Mouse (Mus musculus) forebrain, embryonic 16.5 days (tissue): ENCODE results near the gene Gm4707. TPM values are rescaled to one million over a fixed set of nuclear protein-coding genes. Genes with fewer than 3 reads are reported as not detected.

ENCODE experiments used
- polyA plus RNA-seq: library from polyadenylated mRNA; unstranded; fragments of >200 nt; fragmentation: Nextera tagmentation; extraction: Ambion mirVana; gene quantifications from 2 replicates; pipeline ENCODE4 v1.2.1, GENCODE M21; 2015

Gene Gm4707
- polyA plus RNA-seq, 1 experiment from 2014 or later, result 3.5 TPM

Other genes starting within 250 kb of the Gm4707 start
- 1.2 and 1.4 TPM in 2 replicates for gene Emilin2, start 147.9 kb downstream of the Gm4707 start, polyA plus RNA-seq
- gene Smchd1, start 15.4 kb upstream of the Gm4707 start, polyA plus RNA-seq, result 53.4 and 54.1 TPM in 2 replicates
- 17.7 and 21.1 TPM in 2 replicates for gene Ndc80, start 66.9 kb upstream of the Gm4707 start, polyA plus RNA-seq
- 0.78 and 1.6 TPM in 2 replicates for gene Spdya, start 92.1 kb upstream of the Gm4707 start, polyA plus RNA-seq
- gene Wdr43, start 156.0 kb upstream of the Gm4707 start, polyA plus RNA-seq, result 61.1 and 61.9 TPM in 2 replicates
- 0.54 and 0.60 TPM in 2 replicates for gene Togaram2, start 213.3 kb upstream of the Gm4707 start, polyA plus RNA-seq